Mouse (Mus musculus) CD4-positive, CD25-positive, alpha-beta regulatory T cell, adult 4 months (primary cell): Measurements from ENCODE around the gene Etl4. TPM values are rescaled to one million over a fixed set of nuclear protein-coding genes. Genes with fewer than 3 reads are reported as not detected.
"Not testable (repeated sequence)": the region's sequence is repeated elsewhere in the genome, so short reads cannot be mapped to it uniquely, and the experiment has no call there.

Experiments used
- ATAC-seq: one replicate; pipeline ENCODE4 v1.8.0; 2017
- polyA plus RNA-seq, 2 experiments: library from polyadenylated mRNA; unstranded; fragments of 100-300 nt; shearing (Covaris generic); gene quantifications; one replicate each; pipeline ENCODE4 v1.2.1; 2017

Etl4 gene
- polyA plus RNA-seq, 2 experiments from 2014 or later: not detected

GRCm38 (mm10) chr2:20336176-20336575 lies 426.6 kb downstream of the Etl4 start:
- no peak for ATAC-seq

- ATAC-seq: no peak
Measured at GRCm38 (mm10) chr2:20339016-20339734, 429.6 kb downstream of the Etl4 start.

- no peak for ATAC-seq
Measured at GRCm38 (mm10) chr2:20339919-20340318, 430.3 kb downstream of the Etl4 start.

- ATAC-seq: no peak
Measured at GRCm38 (mm10) chr2:20346873-20347272, 437.3 kb downstream of the Etl4 start.

- ATAC-seq: no peak
Measured at GRCm38 (mm10) chr2:20349268-20349667, 439.7 kb downstream of the Etl4 start.

- ATAC-seq: no peak
Measured at GRCm38 (mm10) chr2:20352796-20353195, 443.2 kb downstream of the Etl4 start.

GRCm38 (mm10) chr2:20377026-20377425 lies 467.4 kb downstream of the Etl4 start:
- no peak for ATAC-seq

GRCm38 (mm10) chr2:20380874-20381273 lies 471.3 kb downstream of the Etl4 start:
- not testable (repeated sequence) for ATAC-seq

- no peak for ATAC-seq
Measured at GRCm38 (mm10) chr2:20394083-20394482, 484.5 kb downstream of the Etl4 start.

- no peak for ATAC-seq
Measured at GRCm38 (mm10) chr2:20396978-20397377, 487.4 kb downstream of the Etl4 start.

GRCm38 (mm10) chr2:20400556-20400955 lies 491.0 kb downstream of the Etl4 start:
- ATAC-seq: no peak

- no peak for ATAC-seq
Measured at GRCm38 (mm10) chr2:20404395-20404794, 494.8 kb downstream of the Etl4 start.

- ATAC-seq: no peak
Measured at GRCm38 (mm10) chr2:20407101-20407500, 497.5 kb downstream of the Etl4 start.

- no peak for ATAC-seq
Measured at GRCm38 (mm10) chr2:20414856-20415255, 505.3 kb downstream of the Etl4 start.

- no peak for ATAC-seq
Measured at GRCm38 (mm10) chr2:20416934-20417614, 507.5 kb downstream of the Etl4 start.

GRCm38 (mm10) chr2:20417998-20418397 lies 508.4 kb downstream of the Etl4 start:
- ATAC-seq: no peak

- no peak for ATAC-seq
Measured at GRCm38 (mm10) chr2:20419975-20420374, 510.4 kb downstream of the Etl4 start.

- no peak for ATAC-seq
Measured at GRCm38 (mm10) chr2:20422275-20422674, 512.7 kb downstream of the Etl4 start.

GRCm38 (mm10) chr2:20433656-20434055 lies 524.1 kb downstream of the Etl4 start:
- ATAC-seq: no peak

GRCm38 (mm10) chr2:20435530-20435929 lies 526.0 kb downstream of the Etl4 start:
- no peak for ATAC-seq

GRCm38 (mm10) chr2:20442731-20443130 lies 533.2 kb downstream of the Etl4 start:
- ATAC-seq: no peak

- ATAC-seq: no peak
Measured at GRCm38 (mm10) chr2:20443671-20444440, 534.3 kb downstream of the Etl4 start.
